Mouse (Mus musculus) ES-Bruce4 (cell line): ENCODE data around the gene Ppp1r1b. TPM values are rescaled to one million over a fixed set of nuclear protein-coding genes. Genes with fewer than 3 reads are reported as not detected.
A peak's percentile ranks its signal among the peaks of the same experiment; 100 is the strongest.

ENCODE experiments used
- H3K27ac ChIP-seq: 2 replicates; pipeline ENCODE4 v1.5.1; 2012; ENCODE audit warnings: low read length, inconsistent platforms; ENCODE audit not compliant: insufficient read depth
- H3K27me3 ChIP-seq: 2 replicates; pipeline ENCODE4 v1.6.1; 2012; ENCODE audit warnings: mild to moderate bottlenecking, low read length, inconsistent platforms; ENCODE audit not compliant: control insufficient read depth, poor library complexity, insufficient read depth, severe bottlenecking
- H3K36me3 ChIP-seq: 2 replicates; pipeline ENCODE4 v1.6.1; 2012; ENCODE audit warnings: inconsistent platforms, mild to moderate bottlenecking, low read length, moderate library complexity; ENCODE audit not compliant: control insufficient read depth, poor library complexity, insufficient read depth, severe bottlenecking
- H3K4me1 ChIP-seq: one replicate; pipeline ENCODE4 v1.8.1; 2011; ENCODE audit warnings: low read length; ENCODE audit not compliant: control insufficient read depth, insufficient read depth
- H3K4me3 ChIP-seq: 2 replicates; pipeline ENCODE4 v1.5.1; 2011; ENCODE audit warnings: low read depth, mild to moderate bottlenecking, low read length
- H3K9ac ChIP-seq: 2 replicates; pipeline ENCODE4 v1.6.1; 2012; ENCODE audit warnings: low read depth, mild to moderate bottlenecking, inconsistent platforms; ENCODE audit not compliant: poor library complexity, severe bottlenecking
- H3K9me3 ChIP-seq: replicated peaks from 2 replicates; pipeline ENCODE4 v1.6.1; 2012; ENCODE audit warnings: mild to moderate bottlenecking, low read length, inconsistent platforms; ENCODE audit not compliant: control insufficient read depth, poor library complexity, insufficient read depth, severe bottlenecking
- CTCF ChIP-seq: IDR thresholded peaks from one replicate; pipeline ENCODE4 v1.8.1; 2011; ENCODE audit warnings: low read depth, low read length
- EP300 ChIP-seq: IDR thresholded peaks from 2 replicates; pipeline ENCODE4 v1.6.1; 2011; ENCODE audit warnings: low read depth, low read length; ENCODE audit not compliant: insufficient read depth
- POLR2A ChIP-seq: IDR thresholded peaks from one replicate; pipeline ENCODE4 v1.8.1; 2011; ENCODE audit warnings: low read length; ENCODE audit not compliant: insufficient read depth
- polyA plus RNA-seq: library from polyadenylated mRNA; stranded (reverse); fragments of >200 nt; gene quantifications from 2 replicates; pipeline ENCODE4 v1.2.4, GENCODE M21; 2011; ENCODE audit warnings: low read depth; ENCODE audit not compliant: missing spikeins, insufficient read depth, insufficient read length

The Ppp1r1b gene
- polyA plus RNA-seq, 1 experiment = 1.5 TPM

DNA sequence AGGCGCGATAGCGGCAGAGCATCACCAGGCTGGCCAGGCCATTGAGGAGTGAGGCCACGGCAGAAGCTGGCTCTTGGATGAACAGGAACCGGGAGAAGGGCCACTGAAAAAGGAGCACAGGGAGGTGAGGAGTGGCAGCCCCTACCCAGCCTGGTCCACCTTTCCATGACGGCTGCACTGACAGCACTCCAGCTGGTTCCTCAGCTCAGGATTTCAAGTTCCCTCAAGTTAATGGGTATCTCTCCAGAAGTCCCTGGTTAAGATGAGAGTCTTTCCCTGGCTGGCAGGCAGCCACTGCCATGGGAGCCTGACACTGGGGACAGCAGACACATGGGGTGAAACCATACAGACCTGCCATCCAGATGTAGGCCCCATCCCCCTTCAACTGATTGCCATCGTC is 49.7 kb downstream of the Ppp1r1b start:
- Histone ChIP-seq H3K27me3 (no peaks in the 10 kb centered on the region), H3K36me3 (no peaks in the 10 kb centered on the region), H3K27ac (no peak overlapping the region), H3K9me3 (no peaks in the 10 kb centered on the region), H3K4me3 (no peak overlapping the region), H3K9ac (no peak overlapping the region), H3K4me1 (no peaks in the 10 kb centered on the region)
- TF ChIP-seq EP300 (no peak), CTCF (no peak), POLR2A (no peak)

DNA sequence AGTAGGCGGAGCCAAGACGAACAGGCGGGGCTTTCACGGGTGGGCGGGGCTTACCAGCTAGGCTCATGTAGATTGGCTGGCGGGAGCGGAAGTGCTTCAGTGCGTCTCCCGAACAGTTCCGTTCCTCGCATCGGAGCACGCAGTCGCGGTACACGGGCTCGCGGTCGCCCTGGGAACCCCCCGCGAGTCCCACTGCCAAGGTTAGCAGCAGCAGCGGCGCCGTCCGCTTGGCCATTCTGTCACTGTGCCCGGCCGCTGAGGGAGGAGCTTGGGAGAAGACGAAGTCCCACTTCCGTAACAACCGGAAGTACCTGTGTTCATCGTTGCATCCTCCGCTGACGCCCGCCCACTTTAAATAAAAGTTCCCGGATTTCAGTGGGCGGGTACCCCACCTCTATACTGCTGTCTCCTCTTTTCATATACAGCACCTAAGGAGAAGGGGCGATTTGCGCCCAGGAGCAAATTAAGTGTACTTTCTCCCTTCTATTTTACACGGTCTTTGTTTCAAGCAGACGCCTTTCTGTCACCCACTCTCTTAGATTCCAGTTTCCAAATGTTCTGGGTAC is 52.0 kb downstream of the Ppp1r1b start, which contains the start of gene Pgap3:
TSS of gene Pgap3 (minus strand) at position 330 of the 566 bp plus-strand sequence.
- H3K9me3 ChIP-seq = no peaks in the 10 kb centered on the region
- peak within 1 kb of the TSS; percentile 68 for H3K4me3 ChIP-seq
- no peaks in the 10 kb centered on the region for H3K36me3 ChIP-seq
- H3K4me1 ChIP-seq = no peaks in the 10 kb centered on the region
- peak within 1 kb of the TSS; percentile 59 for H3K27ac ChIP-seq
- peak within 1 kb of the TSS; percentile 64 for H3K9ac ChIP-seq
- TF ChIP-seq CTCF (no peak), EP300 (no peak), POLR2A (no peak)
- H3K27me3 ChIP-seq = no peaks in the 10 kb centered on the region

DNA sequence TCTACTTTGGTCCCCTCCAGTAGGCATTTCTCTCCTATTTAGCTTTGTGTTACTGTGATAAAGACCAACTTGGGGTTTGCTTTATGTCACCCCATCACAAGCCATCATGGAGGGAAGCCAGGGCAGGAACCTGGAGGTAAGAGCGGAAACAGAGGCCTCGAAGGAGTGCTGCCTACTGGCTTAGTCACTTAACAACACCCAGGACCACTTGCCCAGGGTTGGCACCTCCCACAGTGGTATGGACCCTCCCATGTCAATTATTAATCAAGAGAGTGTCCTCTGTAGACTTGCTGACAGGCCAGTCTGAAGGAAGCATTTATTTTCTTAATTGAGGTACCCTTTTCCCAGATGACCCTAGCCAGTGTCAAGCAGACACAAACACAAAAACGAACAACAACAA is 52.6 kb downstream of the Ppp1r1b start:
- Histone ChIP-seq H3K9me3 (no peaks in the 10 kb centered on the region), H3K9ac (peak overlapping the region; percentile 64), H3K4me3 (no peak overlapping the region; the same call in 1 of the 2 replicates), H3K27me3 (no peaks in the 10 kb centered on the region), H3K4me1 (no peaks in the 10 kb centered on the region), H3K27ac (no peak overlapping the region), H3K36me3 (no peaks in the 10 kb centered on the region)
- TF ChIP-seq CTCF (no peak), POLR2A (no peak), EP300 (no peak)

DNA sequence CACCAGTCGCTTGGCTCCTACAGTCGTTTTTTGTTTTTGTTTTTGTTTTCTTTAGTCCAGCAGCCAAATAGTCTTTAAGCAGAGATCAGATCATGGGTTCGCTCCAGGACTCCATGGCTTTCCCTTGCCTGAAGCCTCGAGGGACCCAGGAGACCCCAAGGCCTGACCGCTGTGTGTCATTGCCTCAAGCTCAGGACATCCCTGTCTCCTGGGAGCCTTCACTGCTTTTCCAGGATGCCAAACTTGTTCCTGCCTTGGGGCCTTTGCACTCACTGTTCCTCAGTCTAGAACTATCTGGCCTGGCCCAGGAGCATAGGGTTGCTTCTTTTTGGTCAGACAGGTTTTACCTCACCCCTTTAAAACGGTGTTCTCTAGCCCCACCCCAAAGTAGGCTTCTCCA is 58.4 kb downstream of the Ppp1r1b start:
- Histone ChIP-seq H3K4me1 (peaks cover 5% of the 10 kb centered on the region), H3K27me3 (no peaks in the 10 kb centered on the region), H3K36me3 (no peaks in the 10 kb centered on the region), H3K9ac (no peak overlapping the region), H3K27ac (no peak overlapping the region), H3K4me3 (no peak overlapping the region), H3K9me3 (no peaks in the 10 kb centered on the region)
- TF ChIP-seq EP300 = no peak
- no peak for TF ChIP-seq POLR2A
- TF ChIP-seq CTCF = no peak

Other genes with a start within 250 kb of the Ppp1r1b start
- 44.5 and 45.8 TPM in 2 replicates for gene Fbxl20, start 198.0 kb upstream of the Ppp1r1b start, polyA plus RNA-seq
- 55.8 and 57.5 TPM in 2 replicates for gene Med1, start 155.1 kb upstream of the Ppp1r1b start, polyA plus RNA-seq
- 52.5 and 53.6 TPM in 2 replicates for gene Cdk12, start 145.3 kb upstream of the Ppp1r1b start, polyA plus RNA-seq
- gene Neurod2, start 18.8 kb upstream of the Ppp1r1b start, polyA plus RNA-seq = not detected in 2 replicates
- gene Stard3, start 10.0 kb downstream of the Ppp1r1b start, polyA plus RNA-seq = 12.2 and 16.8 TPM in 2 replicates
- gene Tcap, start 35.4 kb downstream of the Ppp1r1b start, polyA plus RNA-seq = not detected in 2 replicates
- not detected in 2 replicates for gene Pnmt, start 38.0 kb downstream of the Ppp1r1b start, polyA plus RNA-seq
- gene Pgap3, start 52.1 kb downstream of the Ppp1r1b start, polyA plus RNA-seq = 4.5 and 5.0 TPM in 2 replicates
- 11.0 and 12.4 TPM in 2 replicates for gene Erbb2, start 64.1 kb downstream of the Ppp1r1b start, polyA plus RNA-seq
- gene Mien1, start 90.6 kb downstream of the Ppp1r1b start, polyA plus RNA-seq = 65.1 and 67.2 TPM in 2 replicates
- 45.6 and 48.2 TPM in 2 replicates for gene Grb7, start 98.0 kb downstream of the Ppp1r1b start, polyA plus RNA-seq
- gene Ikzf3, start 197.6 kb downstream of the Ppp1r1b start, polyA plus RNA-seq = not detected in 2 replicates
- not detected in 2 replicates for gene Zpbp2, start 202.7 kb downstream of the Ppp1r1b start, polyA plus RNA-seq
- 19.3 and 20.0 TPM in 2 replicates for gene Ormdl3, start 239.0 kb downstream of the Ppp1r1b start, polyA plus RNA-seq
- not detected in 2 replicates for gene Lrrc3c, start 249.9 kb downstream of the Ppp1r1b start, polyA plus RNA-seq